25 mouse cellular contexts compared by ENCODE assay signal in genomic region chr17:9279481-9279880, GRCm38 (mm10).
DNase-seq lines count a peak whose midpoint lies in the region; ATAC-seq and TF ChIP-seq lines count a peak whose summit lies in the region.
"Had no signal": no experiment of that assay in that cellular context is flagged by ENCODE, and none has a peak within 500 bp of the region (broad histone marks: within the 10 kb centered on the region; RNA-seq: fewer than 3 reads in every experiment).

No protein-coding gene starts in this region.

- no peaks in the 10 kb centered on the region for H3K27me3 ChIP-seq in midbrain, embryonic 16.5 days (ENCODE audit: control insufficient read depth, insufficient read depth, low read depth, low read length)
- H3K27me3 ChIP-seq: embryonic facial prominence, embryonic 13.5 days; limb, embryonic 12.5 days; liver, embryonic 15.5 days; neural tube, embryonic 12.5 days; stomach, embryonic 15.5 days had no signal

- H3K27ac ChIP-seq in midbrain, embryonic 16.5 days (ENCODE audit: low read length), result peak overlapping the region; percentile 61
- H3K27ac ChIP-seq: embryonic facial prominence, embryonic 13.5 days; limb, embryonic 12.5 days; liver, embryonic 15.5 days; neural tube, embryonic 12.5 days; stomach, embryonic 15.5 days had no signal

- peak overlapping the region; percentile 15 for H3K4me2 ChIP-seq in midbrain, embryonic 16.5 days (ENCODE audit: low read length)
- H3K4me2 ChIP-seq: embryonic facial prominence, embryonic 13.5 days; limb, embryonic 12.5 days; liver, embryonic 15.5 days; lung, embryonic 14.5 days; neural tube, embryonic 12.5 days; stomach, embryonic 15.5 days had no signal

- peak; percentile 35 for DNase-seq in heart, adult 11 months
- DNase-seq in heart, adult 9 months (ENCODE audit: low spot score in 2 of 2), result no peak
- DNase-seq in left cerebral cortex, postnatal 4 days, result peak; percentile 30
- DNase-seq in left cerebral cortex, postnatal 25 days (ENCODE audit: low spot score in 2 of 2), result no peak
- DNase-seq in brain, embryonic 14.5 days (ENCODE audit: low read depth), result peak; percentile 69
- DNase-seq: adrenal gland, postnatal 14 days; cerebellum, adult 11-12 months; heart, postnatal 14 days; kidney, adult 11 months; kidney, postnatal 14 days; layer of hippocampus, adult 9-11 months; lung, embryonic 14.5 days; lung, postnatal 14 days; retina, postnatal 1 day; right cerebral cortex, postnatal 25 days; thymus, adult 18-20 months; thymus, postnatal 25 days had no signal

- no peak for TF ChIP-seq POLR2A in brain, embryonic 14.5 days (IDR thresholded peaks at IDR 0.05; ENCODE audit: borderline replicate concordance, extremely low read depth, insufficient read depth, insufficient read length, poor library complexity, severe bottlenecking)

- 0 out of 2 replicates have a peak, but pooled peaks have one; percentile 42 for ATAC-seq in midbrain, embryonic 16.5 days
- ATAC-seq in frontal cortex, adult (ENCODE audit: low TSS enrichment), result no peak
- ATAC-seq: CD4-positive, CD25-positive, alpha-beta regulatory T cell, adult 4 months had no signal

- H3K9ac ChIP-seq in midbrain, embryonic 16.5 days (ENCODE audit: low read depth, low read length), result no peak overlapping the region
- H3K9ac ChIP-seq: embryonic facial prominence, embryonic 13.5 days; limb, embryonic 12.5 days; liver, embryonic 15.5 days; lung, embryonic 14.5 days; neural tube, embryonic 12.5 days; stomach, embryonic 15.5 days had no signal

- no peak overlapping the region for H3K4me3 ChIP-seq in midbrain, embryonic 16.5 days (ENCODE audit: low read depth, low read length)
- H3K4me3 ChIP-seq: embryonic facial prominence, embryonic 13.5 days; limb, embryonic 12.5 days; liver, embryonic 15.5 days; neural tube, embryonic 12.5 days; stomach, embryonic 15.5 days had no signal

- H3K36me3 ChIP-seq in midbrain, embryonic 16.5 days (ENCODE audit: control insufficient read depth, insufficient read depth, low read length), result no peaks in the 10 kb centered on the region
- H3K36me3 ChIP-seq: embryonic facial prominence, embryonic 13.5 days; limb, embryonic 12.5 days; liver, embryonic 15.5 days; neural tube, embryonic 12.5 days; stomach, embryonic 15.5 days had no signal

- no peaks in the 10 kb centered on the region for H3K9me3 ChIP-seq in midbrain, embryonic 16.5 days (replicated peaks; ENCODE audit: control insufficient read depth, low read length, poor library complexity, severe bottlenecking)
- H3K9me3 ChIP-seq: embryonic facial prominence, embryonic 13.5 days; limb, embryonic 12.5 days; liver, embryonic 15.5 days; neural tube, embryonic 12.5 days; stomach, embryonic 15.5 days had no signal

- TF ChIP-seq CTCF in brain, embryonic 14.5 days (IDR thresholded peaks at IDR 0.05; ENCODE audit: borderline replicate concordance, extremely low read depth, insufficient read depth, insufficient read length), result no peak

- intact Hi-C loops in left cerebral cortex, postnatal 4 days (cut with DNase I), result no loop called here
- intact Hi-C loops in left cerebral cortex, postnatal 25 days (cut with DNase I), result no loop called here

- WGBS in midbrain, embryonic 16.5 days, result 26% methylated on average over 7 of the region's 7 CpGs

- H3K4me1 ChIP-seq in midbrain, embryonic 16.5 days (ENCODE audit: control insufficient read depth, insufficient read depth, low read length), result peaks cover 9% of the 10 kb centered on the region
- H3K4me1 ChIP-seq: embryonic facial prominence, embryonic 13.5 days; limb, embryonic 12.5 days; liver, embryonic 15.5 days; stomach, embryonic 15.5 days had no signal

Comparison
In these comparisons a context has a peak if more than half of its experiments do, and no peak if none do; other contexts are left out.
1. DNase-seq: peak in heart, adult 11 months (single experiment), left cerebral cortex, postnatal 4 days (single experiment) and brain, embryonic 14.5 days (single experiment); none in heart, adult 9 months (0 of 2) and left cerebral cortex, postnatal 25 days (0 of 2).